Mouse (Mus musculus) ES-E14 (cell line): ENCODE results near the gene H2-Q10. TPM values are rescaled to one million over a fixed set of nuclear protein-coding genes. Genes with fewer than 3 reads are reported as not detected.
A peak's percentile ranks its signal among the peaks of the same experiment; 100 is the strongest.
"Not testable (repeated sequence)": the region's sequence is repeated elsewhere in the genome, so short reads cannot be mapped to it uniquely, and the experiment has no call there.

Experiments
- DNase-seq: peaks from one replicate; pipeline ENCODE4 v3.0.0-alpha.2; 2013; ENCODE audit warnings: low read depth, low spot score
- H3K27ac ChIP-seq: 2 replicates; pipeline ENCODE4 v1.5.1; 2012; ENCODE audit warnings: low read depth, mild to moderate bottlenecking, low read length, moderate library complexity, mixed read lengths; ENCODE audit not compliant: poor library complexity, insufficient read depth, severe bottlenecking
- H3K36me3 ChIP-seq: 2 replicates; pipeline ENCODE4 v1.6.1; 2012; ENCODE audit warnings: mild to moderate bottlenecking, low read length, moderate library complexity, mixed read lengths; ENCODE audit not compliant: control insufficient read depth, poor library complexity, insufficient read depth, severe bottlenecking
- H3K4me1 ChIP-seq, 2 experiments: fragments of 150-350 bp in 1 of 2; sonication (generic) in 1 of 2; 2 replicates each; pipeline ENCODE4 v1.6.1; 2012; ENCODE audit warnings: low read length in 2 of 2, mild to moderate bottlenecking in 1 of 2, mixed read lengths in 1 of 2; ENCODE audit not compliant: control insufficient read depth in 2 of 2, insufficient read depth in 2 of 2, poor library complexity in 1 of 2
- H3K4me3 ChIP-seq, 2 experiments: fragments of 150-350 bp in 1 of 2; sonication (generic) in 1 of 2; 2 replicates each; pipeline ENCODE4 v1.5.1; 2012; ENCODE audit warnings: low read length in 2 of 2, low read depth in 1 of 2, mild to moderate bottlenecking in 1 of 2, mixed read lengths in 1 of 2; ENCODE audit not compliant: insufficient read depth in 1 of 2, poor library complexity in 1 of 2, severe bottlenecking in 1 of 2
- H3K9ac ChIP-seq: 2 replicates; pipeline ENCODE4 v1.6.1; 2012; ENCODE audit warnings: low read depth, mild to moderate bottlenecking, low read length, mixed read lengths; ENCODE audit not compliant: poor library complexity, insufficient read depth, severe bottlenecking
- H3K9me3 ChIP-seq: fragments of 150-350 bp; sonication (generic); 2 replicates; pipeline ENCODE4 v1.6.1; 2012; ENCODE audit warnings: low read depth, mild to moderate bottlenecking, low read length; ENCODE audit not compliant: control insufficient read depth, insufficient read depth
- CHD2 ChIP-seq: IDR thresholded peaks from 2 replicates; pipeline ENCODE4 v1.6.1; 2014; ENCODE audit warnings: mild to moderate bottlenecking, low read depth, low read length, inconsistent platforms
- in situ Hi-C, 2 experiments: fragments of 600-800 bp; cut with MboI; formaldehyde crosslinking; loops; one replicate each; pipeline ENCODE4 v1.15.1; 2025; ENCODE audit warnings: low sequenced_read_pairs in 2 of 2, inconsistent platforms in 1 of 2; ENCODE audit not compliant: unreplicated experiment in 2 of 2
- total RNA-seq: library from RNA; depleted of rRNA; stranded (reverse); fragments of 300-350 nt; gene quantifications from 2 replicates; pipeline ENCODE4 v1.2.3, GENCODE M21; 2012

The H2-Q10 gene
- total RNA-seq, 1 experiment: 2.1 TPM

GRCm38 (mm10) chr17:35438885-35439284 is 31.0 kb upstream of the H2-Q10 start, which contains the start of gene H2-Q7:
TSS of gene H2-Q7 (plus strand) at chr17:35439155.
- Histone ChIP-seq H3K4me3 (peak within 1 kb of the TSS; percentile 61 to 62), H3K9ac (peak within 1 kb of the TSS; percentile 55)
- in situ Hi-C loops, H3K36me3 ChIP-seq, H3K27ac ChIP-seq, H3K4me1 ChIP-seq, H3K9me3 ChIP-seq: not testable (repeated sequence)
- TF ChIP-seq CHD2: peak; percentile 91
- peak; percentile 52 for DNase-seq

GRCm38 (mm10) chr17:35439295-35439747 is 30.6 kb upstream of the H2-Q10 start:
- DNase-seq, H3K9me3 ChIP-seq, in situ Hi-C loops, H3K36me3 ChIP-seq, H3K27ac ChIP-seq, H3K4me1 ChIP-seq: not testable (repeated sequence)
- H3K9ac ChIP-seq: peak overlapping the region; percentile 55
- H3K4me3 ChIP-seq: peak overlapping the region; percentile 61 to 62

GRCm38 (mm10) chr17:35439925-35440645 is 29.8 kb upstream of the H2-Q10 start:
- not testable (repeated sequence) for DNase-seq, H3K9me3 ChIP-seq
- H3K4me3 ChIP-seq: peak overlapping the region; percentile 41 to 46; a peak in 2 of 4 replicates

GRCm38 (mm10) chr17:35442376-35442775 is 27.5 kb upstream of the H2-Q10 start:
- H3K4me3 ChIP-seq, H3K4me1 ChIP-seq, H3K9me3 ChIP-seq, DNase-seq, H3K27ac ChIP-seq, H3K9ac ChIP-seq, in situ Hi-C loops, H3K36me3 ChIP-seq: not testable (repeated sequence)

More at GRCm38 (mm10) chr17:35439925-35440645, 29.8 kb upstream of the H2-Q10 start:
- in situ Hi-C loops, H3K36me3 ChIP-seq, H3K27ac ChIP-seq, H3K9ac ChIP-seq, H3K4me1 ChIP-seq: not testable (repeated sequence)

GRCm38 (mm10) chr17:35444510-35444909 is 25.4 kb upstream of the H2-Q10 start:
- H3K9me3 ChIP-seq, H3K27ac ChIP-seq, H3K9ac ChIP-seq, H3K4me1 ChIP-seq, H3K4me3 ChIP-seq, H3K36me3 ChIP-seq, in situ Hi-C loops, DNase-seq: not testable (repeated sequence)

GRCm38 (mm10) chr17:35458247-35458646 is 11.6 kb upstream of the H2-Q10 start:
- in situ Hi-C loops, H3K9ac ChIP-seq, H3K4me1 ChIP-seq, H3K4me3 ChIP-seq, H3K9me3 ChIP-seq, H3K36me3 ChIP-seq, H3K27ac ChIP-seq, DNase-seq: not testable (repeated sequence)

- H3K4me3 ChIP-seq, H3K9me3 ChIP-seq, H3K36me3 ChIP-seq, DNase-seq, H3K9ac ChIP-seq, H3K27ac ChIP-seq, in situ Hi-C loops, H3K4me1 ChIP-seq: not testable (repeated sequence)
Observed at GRCm38 (mm10) chr17:35460513-35461341, 9.2 kb upstream of the H2-Q10 start.
